Mouse (Mus musculus) heart, postnatal 10 days (tissue): ENCODE measurements at regions not wholly inside any gene's neighbourhood (a gene's known extent, or its start where the extent isn't known, plus 50 kb on each side); places are given as distances from the start of the nearest gene placed in this dataset.

Source experiments
- DNase-seq, 2 experiments: peaks; one replicate each; pipeline ENCODE4 v3.0.0; 2021
- intact Hi-C: fragments of 180-260 bp; cut with DNase I; formaldehyde crosslinking; loops from one replicate; pipeline ENCODE4 v1.15.1; 2025

DNA sequence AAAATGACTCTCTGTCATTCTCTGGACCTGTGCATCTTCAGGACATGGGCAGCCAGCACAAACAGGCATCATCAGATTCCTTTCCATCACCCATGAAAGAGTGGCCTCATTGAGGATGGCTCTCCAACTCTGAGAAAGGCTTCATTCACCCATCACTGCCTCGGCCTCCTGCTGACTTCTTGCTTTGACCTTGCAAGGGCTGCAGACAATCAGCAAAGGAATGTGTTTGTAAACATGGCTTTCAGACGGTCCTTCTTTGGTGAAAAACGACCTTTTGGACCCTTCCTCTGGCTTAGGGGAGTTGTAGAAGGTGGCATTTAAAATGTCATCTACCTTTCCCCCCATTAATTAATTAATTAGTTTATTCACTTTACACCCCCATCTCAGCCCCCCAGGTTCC, 134.3 kb downstream of the Moxd1 start:
- no peak for DNase-seq
- intact Hi-C loops = no loop called here

DNA sequence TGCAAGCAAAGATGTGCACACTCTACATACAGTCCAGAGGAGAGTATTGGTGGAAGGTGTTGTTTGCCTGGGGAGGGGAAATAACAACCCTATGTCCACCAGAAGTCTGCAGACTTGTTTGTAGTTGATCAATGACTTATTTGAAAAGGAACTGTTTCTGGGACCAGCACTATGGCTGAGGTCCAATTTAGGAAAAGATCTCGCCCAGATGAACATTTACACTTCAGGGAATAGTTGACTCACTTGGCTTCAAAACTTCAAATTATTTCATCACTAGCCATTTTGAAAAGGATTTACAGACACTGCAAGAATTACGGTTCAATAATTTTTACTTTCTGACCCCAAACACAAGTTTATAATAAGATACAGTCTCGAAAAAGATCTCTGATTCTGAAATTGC, 138.1 kb downstream of the Moxd1 start:
- intact Hi-C loops = no loop called here
- DNase-seq = no peak

DNA sequence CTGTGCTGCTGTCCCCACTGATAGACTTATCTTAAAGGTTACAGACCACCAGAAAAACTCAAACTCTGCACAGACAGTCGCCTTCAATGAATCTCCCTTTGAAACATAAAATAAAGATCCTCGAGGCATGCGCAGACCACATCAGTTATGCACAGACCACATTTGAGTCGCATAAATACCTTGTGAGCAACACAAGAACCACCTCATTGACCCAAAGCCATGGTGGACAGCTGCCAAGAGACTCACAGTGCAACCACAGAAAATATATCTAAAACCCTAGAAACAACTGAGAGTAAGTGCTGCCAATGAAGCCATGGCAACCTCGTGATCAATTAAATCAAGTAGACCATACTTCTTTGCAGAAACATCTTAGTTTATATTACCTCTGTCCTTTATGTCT, 142.1 kb downstream of the Moxd1 start:
- intact Hi-C loops = no loop called here
- no peak for DNase-seq

DNA sequence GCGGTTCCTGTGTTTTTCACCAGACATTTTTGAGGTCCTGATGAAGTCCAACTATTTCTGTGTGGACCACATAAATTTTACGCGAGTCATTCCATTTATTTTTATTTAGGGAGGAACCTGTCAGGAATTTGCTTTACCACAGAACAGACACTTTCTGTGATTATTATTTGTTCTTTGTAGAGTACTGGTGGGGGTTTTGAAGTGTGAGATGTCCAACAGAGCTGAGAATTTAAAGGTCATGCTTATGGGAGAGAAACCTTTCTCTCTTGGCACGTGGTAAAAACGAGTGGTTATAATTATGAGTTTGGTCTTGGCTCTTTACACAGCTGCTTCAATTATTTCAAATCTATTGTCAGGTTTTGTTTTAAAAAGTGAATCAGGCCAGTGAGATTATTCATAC, 143.7 kb downstream of the Moxd1 start:
- intact Hi-C loops = no loop called here
- DNase-seq = no peak

DNA sequence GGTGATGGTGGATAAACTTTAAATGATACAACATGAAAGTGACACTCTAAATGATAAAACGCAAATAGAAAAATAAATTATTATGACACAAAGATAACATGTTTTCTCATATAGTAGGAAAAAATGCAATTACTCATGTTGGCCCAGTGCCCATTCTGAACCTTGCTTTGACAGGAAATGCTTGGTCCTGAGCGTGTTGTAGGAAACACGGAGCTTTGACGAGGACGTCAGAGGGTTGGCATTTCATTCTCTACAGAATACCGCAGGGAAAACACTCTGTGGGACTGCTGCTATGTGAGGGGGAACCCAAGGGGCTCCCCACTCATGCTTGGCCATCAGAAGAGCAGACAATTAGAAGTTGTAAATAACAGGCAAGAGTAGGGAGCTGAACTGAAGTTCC, 150.6 kb downstream of the Moxd1 start:
- intact Hi-C loops = no loop called here
- peak in 1 of 2 experiments; percentile 24 for DNase-seq

DNA sequence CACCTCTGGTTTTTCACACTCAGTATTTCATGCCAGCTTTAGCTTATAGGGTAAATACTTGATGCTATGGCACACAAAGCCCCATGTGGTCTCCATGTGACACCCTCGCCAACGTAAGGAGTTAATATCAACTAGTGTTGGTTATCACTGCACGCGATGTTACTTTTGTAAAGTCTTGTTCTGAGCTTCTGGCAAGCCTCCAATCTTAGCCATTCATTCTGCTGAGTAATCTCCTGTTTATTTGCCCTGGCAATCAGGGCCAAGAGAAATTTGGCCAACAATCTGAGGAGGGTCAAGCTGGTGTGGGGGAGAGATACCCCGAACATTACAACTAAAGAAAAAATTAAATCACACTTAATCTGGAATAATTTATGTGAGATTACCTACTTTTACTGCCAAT, 156.0 kb downstream of the Moxd1 start:
- intact Hi-C loops = no loop called here
- no peak for DNase-seq

DNA sequence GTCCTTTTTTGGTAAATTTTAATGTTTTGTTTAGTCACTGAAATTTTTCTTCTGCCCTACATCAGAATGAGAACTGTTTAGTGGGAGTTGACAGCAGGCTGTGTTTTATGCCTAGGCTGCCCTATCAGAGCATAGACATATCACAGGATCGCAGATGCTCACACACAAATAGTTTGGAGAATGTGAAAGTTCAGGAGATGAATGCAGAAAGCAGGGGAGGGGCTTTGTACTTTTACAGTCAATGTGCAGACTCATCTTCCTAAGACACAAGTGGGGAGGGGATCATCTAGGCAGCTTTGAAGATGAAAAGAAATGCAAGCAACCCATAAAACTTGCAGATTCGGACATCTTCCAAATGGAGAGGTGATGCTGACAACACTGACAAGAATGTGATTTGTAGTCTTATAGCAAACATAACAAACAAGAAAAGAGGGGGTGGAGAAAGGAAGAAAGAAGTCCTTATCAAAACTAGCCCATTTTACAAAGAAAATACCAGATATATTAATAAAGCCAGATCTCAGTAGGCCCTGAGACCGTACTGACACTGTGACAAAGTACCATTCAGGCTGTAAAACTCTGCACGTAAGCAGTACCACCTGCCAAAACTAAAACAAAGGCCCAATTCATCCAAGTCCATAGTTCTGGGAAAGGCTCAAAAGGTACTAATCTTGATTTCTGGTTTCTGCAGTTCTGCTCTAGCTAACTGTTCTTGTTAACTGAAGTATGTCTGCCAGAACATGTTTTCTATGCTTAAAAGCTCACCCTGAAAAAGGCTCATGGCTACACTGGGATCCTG, 157.4 kb downstream of the Moxd1 start:
- no peak for DNase-seq
- intact Hi-C loops = no loop called here

DNA sequence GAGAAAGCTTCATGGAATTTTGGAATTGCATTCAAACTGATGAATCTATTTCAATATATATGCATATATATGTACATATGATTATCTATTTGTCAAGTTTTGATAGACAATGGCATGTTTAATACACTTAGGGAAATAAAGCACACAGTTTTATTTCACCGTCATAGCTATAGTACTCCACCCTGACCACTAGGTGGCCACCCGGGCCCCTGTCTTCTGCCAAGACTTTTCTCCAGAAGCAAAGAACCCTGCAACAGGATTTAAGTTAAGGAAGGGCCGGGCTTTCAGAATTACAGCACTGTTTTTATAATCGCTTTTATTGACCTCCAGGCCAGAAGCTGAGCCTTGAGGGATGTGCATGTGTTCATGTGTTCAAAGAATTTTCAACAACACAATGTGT, 158.6 kb downstream of the Moxd1 start:
- DNase-seq = peak; percentile 39 to 58
- intact Hi-C loops = loop anchor here (1.0 kb wide), 1 partner anchor 243 kb away; no protein-coding TSS in a partner anchor

DNA sequence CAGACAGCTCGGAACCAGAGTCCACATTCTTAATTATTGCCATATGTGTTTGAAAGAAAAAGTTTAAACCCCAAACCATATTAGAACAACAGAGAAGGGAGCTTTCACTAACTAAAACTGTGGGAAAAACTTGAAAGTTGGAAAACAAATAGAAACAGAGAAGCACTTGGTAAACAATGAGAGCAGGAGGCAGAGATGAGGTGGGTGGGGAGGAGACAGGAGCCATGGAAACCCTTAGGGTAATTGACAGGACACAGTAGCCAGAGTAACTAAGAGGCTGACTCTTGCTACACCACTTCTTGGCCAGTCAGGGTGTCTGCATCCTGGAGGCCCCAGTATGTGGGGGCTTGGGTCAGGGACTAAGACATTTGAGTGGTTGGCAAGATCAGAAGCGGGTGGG, 160.7 kb downstream of the Moxd1 start:
- no peak for DNase-seq
- intact Hi-C loops = no loop called here

DNA sequence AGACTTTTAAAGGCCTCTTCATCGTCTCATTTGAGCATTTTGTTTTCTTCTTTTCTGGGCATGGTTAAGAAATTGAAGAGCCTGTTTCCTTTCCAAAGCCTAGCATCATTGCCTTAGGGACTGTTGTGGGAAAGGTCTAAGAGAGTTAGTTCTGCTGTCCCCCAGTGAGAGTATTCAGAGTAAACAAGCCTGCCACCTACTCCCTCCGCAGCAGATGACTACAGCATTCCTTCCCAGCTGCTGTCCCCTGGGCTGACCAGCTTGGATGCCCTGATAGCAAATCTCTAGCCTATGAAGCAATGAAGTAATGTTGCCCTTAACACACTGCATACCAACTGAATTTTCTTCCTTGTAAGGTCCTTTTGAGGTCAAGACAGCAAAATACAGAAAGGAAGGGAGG, 164.9 kb downstream of the Moxd1 start:
- peak; percentile 16 to 39 for DNase-seq

DNA sequence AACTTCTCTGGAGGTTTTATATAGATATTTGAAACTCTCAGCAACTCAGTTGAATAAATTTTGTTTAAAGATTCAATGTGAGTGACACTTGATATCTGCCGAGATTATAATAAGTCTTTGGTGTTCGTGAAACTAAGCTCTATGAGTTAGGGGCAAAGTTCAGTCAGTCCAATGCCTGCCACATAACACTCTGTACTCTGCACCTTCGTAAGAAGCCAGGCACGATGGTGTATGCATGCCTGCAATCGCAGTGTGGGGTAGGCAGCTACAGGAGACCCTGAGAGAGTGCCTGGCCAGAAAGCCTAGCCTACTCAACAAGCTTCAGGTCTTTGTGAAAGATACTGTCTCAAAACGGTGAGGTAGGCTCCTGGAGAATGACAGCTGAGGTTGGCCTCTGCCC, 167.7 kb downstream of the Moxd1 start:
- no peak for DNase-seq
- intact Hi-C loops = no loop called here

More for the DNA sequence above, 164.9 kb downstream of the Moxd1 start:
- intact Hi-C loops = no loop called here

DNA sequence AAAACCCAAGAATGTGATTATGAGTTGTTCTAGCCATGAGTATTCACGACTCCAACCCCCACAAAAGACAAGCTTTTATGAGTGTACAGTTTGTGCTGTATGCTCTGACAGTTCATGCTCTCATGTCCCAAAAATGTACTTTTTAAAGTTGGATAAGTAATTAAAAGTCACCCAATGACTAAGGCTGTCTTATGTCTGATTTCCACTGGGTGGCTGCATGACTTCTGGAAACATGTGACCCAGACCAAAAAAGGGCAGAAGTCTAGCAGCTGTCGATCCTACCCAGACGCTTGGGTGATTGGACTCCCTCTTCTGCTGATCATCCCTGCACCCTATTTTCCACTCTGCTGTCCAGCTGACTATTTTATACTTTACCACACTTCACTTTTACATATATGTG, 168.7 kb downstream of the Moxd1 start:
- DNase-seq = peak; percentile 24

DNA sequence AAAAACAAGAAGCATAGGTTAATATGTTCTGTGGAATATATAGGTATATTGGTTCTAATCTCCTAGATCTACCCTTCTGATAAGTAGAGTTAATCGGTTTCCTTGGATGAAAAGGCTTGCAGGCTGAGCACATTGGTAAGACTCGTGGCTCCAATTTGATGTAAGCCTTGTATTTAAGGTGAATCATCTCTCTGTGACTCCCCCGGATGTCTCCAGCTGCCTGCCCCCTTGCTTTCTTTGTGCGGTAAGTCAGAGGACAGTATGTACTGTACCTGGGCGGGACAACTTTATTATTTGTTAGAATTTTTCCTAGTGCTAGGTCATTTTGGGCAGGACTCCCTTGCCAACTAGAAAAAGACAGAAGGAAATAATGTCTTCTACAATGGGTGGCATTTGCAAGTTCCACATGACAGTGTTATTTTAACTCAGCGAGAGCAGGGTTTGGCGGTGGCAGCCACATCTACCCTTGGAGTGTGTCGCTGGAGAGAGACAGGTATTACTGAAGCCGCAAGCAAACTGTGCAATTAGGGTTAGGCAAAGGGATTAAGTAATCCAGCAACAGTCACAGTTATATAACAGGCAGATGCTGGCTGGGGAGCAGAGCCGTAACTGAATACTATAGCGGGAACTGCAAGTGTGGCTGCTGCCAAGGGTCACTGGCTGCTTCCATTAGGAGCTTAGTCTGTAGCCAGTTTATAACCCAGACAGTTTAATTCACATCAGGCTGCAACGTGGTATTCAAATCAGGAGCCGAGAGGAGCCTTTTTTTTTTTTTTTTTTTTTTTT, 172.9 kb downstream of the Moxd1 start:
- intact Hi-C loops = no loop called here
- peak in 1 of 2 experiments; percentile 22 for DNase-seq

More for the DNA sequence above, 168.7 kb downstream of the Moxd1 start:
- intact Hi-C loops = no loop called here

DNA sequence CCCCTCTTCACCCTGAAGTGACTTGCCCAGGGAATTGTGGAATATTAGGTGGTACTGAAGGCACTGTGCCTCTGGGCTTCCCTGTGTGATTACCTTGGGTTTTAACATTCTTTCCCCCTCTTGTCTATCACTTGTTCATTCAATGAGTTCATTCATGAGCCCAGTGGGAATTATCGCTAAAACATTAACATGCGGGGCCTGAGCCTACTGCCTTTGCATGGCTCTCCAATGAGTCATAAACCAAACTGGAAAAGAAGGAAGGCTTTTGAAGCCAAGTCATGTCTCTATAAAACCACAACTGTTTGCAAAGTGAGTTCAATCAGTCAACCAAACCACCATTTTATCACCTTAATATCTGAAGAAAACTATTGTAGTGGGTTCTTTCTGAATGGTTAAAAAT, 173.8 kb downstream of the Moxd1 start:
- no peak for DNase-seq
- intact Hi-C loops = no loop called here

DNA sequence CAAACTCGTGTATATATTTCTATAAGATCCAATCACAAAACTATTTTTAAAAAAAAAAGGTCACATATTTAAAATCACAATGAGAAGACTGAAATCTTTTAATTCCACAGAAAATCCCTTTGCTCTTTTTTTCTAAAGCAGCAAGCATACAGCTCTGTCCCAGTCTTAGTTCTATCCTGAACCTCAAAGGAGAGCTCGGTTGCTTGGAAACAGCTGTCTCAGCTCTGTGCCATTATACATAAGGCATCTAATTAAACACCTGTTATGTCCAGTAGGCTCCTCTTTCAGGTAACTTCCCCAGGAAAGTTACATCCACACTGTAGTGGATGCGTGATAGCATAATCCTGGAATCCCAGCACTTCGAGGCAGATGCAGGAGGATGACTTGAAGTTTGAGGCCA, 181.5 kb downstream of the Moxd1 start:
- intact Hi-C loops = no loop called here
- no peak for DNase-seq

DNA sequence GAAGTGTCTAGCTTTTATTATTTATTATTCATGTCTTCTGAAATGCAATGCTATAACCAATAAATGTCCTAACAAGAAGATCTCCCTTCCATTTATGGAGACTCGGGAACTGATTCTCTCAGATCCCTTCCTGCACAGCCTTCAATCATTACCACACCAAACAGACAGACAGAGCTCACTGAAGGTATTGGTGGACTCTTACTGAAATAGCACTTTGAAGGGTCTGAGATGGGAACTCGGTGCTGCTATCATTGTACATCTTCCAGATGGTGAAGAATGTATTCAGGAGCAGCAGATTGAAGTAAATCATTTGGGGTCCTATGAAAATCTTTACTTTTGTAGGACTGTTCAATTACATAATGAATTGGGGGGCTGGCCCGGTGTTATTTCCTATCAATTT, 183.6 kb downstream of the Moxd1 start:
- intact Hi-C loops = no loop called here
- DNase-seq = no peak

DNA sequence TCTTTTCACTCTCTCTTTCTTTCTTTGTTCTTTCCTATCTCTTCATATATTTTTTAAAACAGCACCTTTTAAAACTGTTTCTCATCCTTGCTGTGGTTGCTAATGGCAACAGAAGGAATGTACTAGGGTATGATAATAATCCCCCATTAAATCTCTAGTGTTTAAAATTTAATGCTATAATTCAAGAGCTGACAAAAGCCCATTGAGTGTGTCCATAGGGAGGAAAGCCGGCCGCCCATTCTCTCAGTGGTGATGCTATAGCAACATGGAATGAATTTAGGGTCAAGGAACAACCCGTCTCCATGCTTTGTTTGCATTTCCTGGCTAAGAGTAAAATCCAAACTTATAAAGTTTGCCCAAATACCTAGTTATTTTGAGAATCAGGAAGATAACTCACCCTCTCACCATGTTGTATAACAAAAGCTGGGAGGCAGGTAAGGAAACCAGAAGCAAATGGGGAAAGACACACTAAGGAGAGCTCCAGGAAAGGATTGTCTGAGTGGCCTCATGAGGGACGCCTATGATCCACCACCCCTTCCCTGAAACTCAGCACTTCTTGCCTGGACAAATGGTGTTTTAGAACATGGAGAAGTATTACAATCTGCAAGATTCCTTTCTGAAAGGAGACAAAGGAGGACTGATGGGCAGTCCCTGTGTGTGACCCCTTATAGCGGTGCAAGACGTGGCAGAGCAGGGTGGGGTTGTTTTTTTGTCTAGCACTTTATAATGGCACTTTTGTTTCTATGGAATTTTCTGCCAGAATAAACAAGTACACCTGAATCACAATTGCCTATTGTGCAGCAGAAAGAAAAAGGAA, 184.3 kb downstream of the Moxd1 start:
- intact Hi-C loops = no loop called here
- DNase-seq = no peak

DNA sequence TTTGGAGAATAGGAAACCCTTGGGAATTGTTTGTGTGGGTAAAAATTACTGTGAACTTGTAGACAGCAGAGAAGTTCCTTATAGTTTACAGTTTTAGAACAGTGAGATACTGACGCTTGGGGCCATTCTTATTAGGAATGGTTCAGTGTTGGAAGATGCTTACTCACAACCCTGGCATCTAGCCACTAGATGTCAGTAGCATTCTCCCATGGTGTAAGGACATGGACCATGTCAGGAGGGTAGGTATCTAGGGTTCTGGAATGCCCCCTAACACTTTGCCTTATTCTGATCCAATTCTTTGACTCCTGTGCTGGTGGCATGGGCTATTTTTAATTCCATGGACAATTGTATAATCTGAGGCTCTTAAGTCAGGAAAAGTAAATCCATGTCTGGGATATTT, 185.3 kb upstream of the Ccn2 start:
- peak; percentile 50 to 66 for DNase-seq
- intact Hi-C loops = loop anchor here (1.0 kb wide), 2 partner anchors 181 to 211 kb away; no protein-coding TSS in a partner anchor

DNA sequence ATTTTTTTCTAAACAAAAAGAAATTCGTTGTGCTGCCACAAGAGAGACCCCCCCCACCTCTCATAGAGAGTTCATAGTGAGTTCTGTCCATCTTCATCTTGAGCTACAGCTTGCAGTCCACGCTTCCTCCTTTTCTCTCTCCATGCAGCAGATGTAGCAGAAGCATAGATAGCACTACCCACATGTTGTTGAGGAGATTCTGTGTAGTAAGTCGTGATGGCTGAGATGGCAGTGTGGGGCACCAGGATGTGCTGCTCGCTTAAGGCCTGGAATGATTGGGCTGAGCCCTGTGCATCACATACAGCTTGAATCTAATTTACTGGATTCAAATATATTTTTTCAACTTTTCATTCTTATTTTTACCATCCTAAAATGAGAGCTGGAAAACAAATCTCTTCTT, 184.4 kb upstream of the Ccn2 start:
- intact Hi-C loops = loop anchor here (1.0 kb wide), 2 partner anchors 180 to 210 kb away; no protein-coding TSS in a partner anchor
- DNase-seq = no peak

DNA sequence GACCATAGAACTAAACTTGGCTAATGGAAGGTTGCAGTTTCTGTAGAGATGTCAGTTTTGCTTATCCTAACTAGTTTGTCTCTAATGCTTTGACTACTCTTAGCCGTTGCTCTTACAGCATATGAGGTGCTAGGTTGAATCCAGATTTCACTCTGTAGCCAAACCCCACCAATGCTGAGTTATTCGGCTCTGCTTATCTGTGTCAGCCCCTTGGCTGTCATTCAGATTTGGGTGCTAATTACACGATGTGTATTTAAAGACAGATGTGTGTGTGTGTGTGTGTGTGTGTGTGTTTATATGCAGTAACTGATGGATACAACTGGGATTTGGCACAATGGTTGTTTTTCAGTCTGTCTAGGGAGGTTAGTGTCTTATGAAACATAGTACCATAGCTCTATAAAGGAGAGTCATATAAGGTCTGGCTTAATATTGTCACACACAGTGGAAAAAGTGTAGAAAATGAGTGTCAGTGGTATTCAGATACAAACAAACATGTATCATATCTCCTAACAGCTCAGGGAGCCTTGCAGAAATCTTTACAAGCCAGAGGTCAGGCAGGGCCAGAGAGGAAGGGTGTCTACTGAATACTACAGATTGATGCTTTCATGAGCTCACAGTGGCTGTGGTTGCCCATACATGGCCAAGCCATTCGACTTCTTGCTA, 172.6 kb upstream of the Ccn2 start:
- DNase-seq = no peak
- intact Hi-C loops = no loop called here
